Mouse (Mus musculus) urinary bladder, postnatal 10 days (tissue): ENCODE data around the gene Vwa3a.

Experiments
- DNase-seq: peaks from one replicate; pipeline ENCODE4 v3.0.0; 2022; ENCODE audit warnings: low spot score

Gene Vwa3a

DNA sequence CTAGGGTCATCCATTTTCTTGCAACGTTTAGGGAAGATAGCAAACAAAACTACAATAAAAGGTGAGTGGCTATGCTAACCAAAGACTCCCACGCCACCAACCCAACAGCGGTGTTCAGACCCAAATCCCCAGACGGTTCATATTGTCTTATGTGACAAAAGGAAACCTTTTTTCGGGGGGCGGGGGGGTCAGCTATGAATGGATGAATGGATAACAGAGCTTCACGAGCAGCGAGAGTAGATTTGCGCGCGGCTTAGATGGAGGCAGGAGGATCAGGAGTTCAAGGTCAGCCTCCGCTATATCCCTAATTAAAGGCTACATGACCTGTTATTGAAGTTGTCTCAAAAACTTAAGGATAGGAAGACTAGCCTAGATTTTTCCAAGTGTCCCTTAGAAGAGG, 97.2 kb downstream of the Vwa3a start:
- no peak for DNase-seq

- no peak for DNase-seq
These were observed 99.5 kb downstream of the Vwa3a start for GRCm38 (mm10) chr7:120838436-120839160.

DNA sequence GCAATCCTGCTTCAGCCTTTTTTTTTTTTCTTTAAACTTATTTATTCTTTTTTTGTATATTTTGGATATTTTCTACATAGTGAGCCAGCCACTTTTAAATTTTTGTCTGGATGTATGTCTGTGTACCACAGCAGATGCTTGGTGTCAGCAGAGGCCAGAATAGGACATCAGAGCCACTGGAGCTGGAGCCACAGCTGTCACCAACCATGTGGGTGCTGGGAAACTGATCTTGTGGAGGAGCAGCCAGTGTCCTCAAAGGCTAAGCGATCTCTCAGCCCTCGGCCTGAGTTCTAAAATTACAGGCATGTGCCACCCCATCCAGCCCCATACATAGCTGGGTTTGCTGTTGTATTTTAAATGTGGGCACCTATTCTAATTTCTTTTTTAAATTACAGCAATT, 100.7 kb downstream of the Vwa3a start:
- DNase-seq = no peak

DNA sequence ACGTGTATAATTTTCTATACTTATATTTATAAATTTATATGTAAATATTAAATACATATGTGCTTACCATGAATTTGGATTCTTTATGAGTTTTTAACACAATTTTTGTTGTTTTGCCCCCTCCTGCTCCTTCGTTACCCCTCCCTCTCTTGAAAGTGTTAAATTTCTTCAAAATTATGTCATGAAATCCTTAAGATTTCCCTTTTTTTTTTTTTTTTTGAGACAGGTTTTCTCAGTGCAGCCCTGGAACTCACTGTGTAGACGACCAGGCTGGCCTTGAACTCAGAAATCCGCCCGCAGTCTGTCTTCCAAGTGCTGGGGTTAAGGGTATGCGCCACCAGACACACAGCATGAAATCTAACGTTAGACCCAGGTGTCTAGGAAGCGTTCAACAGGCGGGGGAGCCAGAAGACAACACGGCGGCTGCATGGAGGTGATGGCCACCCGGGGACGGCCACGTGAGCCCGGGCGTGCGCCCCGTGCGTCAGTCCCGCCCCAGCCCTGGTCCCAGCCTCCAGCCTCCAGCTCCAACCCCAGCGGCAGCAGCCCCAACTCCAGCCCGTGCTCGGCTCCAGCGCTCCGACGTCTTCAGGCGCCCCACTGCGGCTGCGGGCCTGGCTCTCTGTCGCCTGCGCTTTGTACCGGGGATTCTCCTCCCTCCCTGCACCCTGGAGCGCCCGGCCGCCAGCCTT, 103.4 kb downstream of the Vwa3a start, which contains the start of gene Eef2k:
TSS of gene Eef2k (plus strand) at position 487 of the 692 bp plus-strand sequence.
- peak; percentile 68 for DNase-seq

DNA sequence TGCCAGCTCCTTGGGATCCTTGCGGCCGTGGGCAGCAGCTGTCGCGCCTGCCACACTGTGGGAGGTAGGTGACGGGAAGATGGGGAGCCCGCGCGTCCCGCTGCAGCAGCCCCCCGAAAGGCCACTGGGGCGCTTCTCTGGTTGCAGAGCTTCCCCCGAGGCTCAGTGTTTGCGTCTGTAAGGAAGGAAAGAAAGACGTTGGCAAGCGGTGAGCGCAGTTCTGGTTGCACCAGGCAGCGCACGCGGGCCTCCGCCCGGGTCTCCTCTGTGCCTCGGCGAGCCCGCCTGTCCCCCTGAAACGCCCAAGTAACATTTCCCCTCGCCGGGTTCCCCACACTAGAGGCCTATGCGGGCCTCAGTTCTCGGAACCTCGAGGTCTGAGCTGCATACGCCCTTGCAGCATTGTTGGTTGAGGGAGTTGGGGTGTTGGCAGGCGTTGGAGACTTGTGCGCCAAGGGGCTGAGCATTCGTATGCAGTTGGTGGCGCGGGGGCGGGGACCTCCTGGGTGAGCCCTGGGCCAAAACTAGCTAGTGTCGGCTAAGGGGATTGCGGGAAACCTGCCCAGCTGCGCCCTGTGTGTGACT, 104.0 kb downstream of the Vwa3a start:
- peak; percentile 61 for DNase-seq

- DNase-seq = no peak
These were observed 104.8 kb downstream of the Vwa3a start for GRCm38 (mm10) chr7:120843852-120844435.

- DNase-seq = no peak
These were observed 105.6 kb downstream of the Vwa3a start for GRCm38 (mm10) chr7:120844689-120845088.

- no peak for DNase-seq
These were observed 109.9 kb downstream of the Vwa3a start for GRCm38 (mm10) chr7:120848831-120849512.

DNA sequence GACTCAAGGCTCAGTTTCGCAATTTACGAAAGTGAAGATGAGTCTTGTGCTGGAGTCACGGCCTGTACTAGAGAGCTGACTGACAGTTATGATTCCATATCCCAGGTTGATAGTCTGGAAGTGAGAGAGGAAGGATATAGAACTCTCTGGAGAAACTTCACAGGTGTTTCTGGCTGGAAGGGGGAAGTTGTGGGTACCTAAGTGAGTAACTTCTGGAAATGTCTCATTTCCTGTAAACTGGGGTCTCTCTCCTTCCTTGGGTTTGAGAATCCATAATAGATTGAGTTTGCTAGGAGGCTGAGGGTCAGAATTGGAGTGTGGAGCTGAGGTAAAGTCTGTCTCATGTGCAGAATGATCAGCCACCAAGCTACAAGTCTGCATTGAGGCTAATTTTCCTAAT, 111.0 kb downstream of the Vwa3a start:
- DNase-seq = no peak
